Mouse (Mus musculus): ENCODE data around the gene Celf2.

- TF ChIP-seq CTCF (IDR thresholded peaks at IDR 0.05; ENCODE audit: control insufficient read depth, insufficient read depth, low read length) (no peak), POLR2A (IDR thresholded peaks at IDR 0.05; ENCODE audit: borderline replicate concordance, control insufficient read depth, low read depth, low read length) (no peak)
Measured at GRCm38 (mm10) chr2:7026737-7027136, 482.6 kb downstream of the Celf2 start.
